Mouse (Mus musculus): ENCODE measurements around the gene Maz. TPM values are rescaled to one million over a fixed set of nuclear protein-coding genes. Genes with fewer than 3 reads are reported as not detected.

Gene Maz
- 10 to 100 TPM; 64.0 to 66.1 TPM for total RNA-seq (2021)
- long read RNA-seq, experiment 1, transcript Maz-201 (5 exons, 2,347 nt), result major isoform, 12 of 44 reads
- long read RNA-seq, experiment 1, partial matches to known transcripts, result 5 of 44 reads
- long read RNA-seq, experiment 1, other reads (novel, unspliced or antisense), result 24 of 44 reads
- long read RNA-seq, experiment 2, transcript Maz-201 (5 exons, 2,347 nt), result major isoform, 22 of 66 reads
- long read RNA-seq, experiment 2, transcript Maz-203 (6 exons, 2,650 nt), result minor isoform, 6 of 66 reads
- long read RNA-seq, experiment 2, partial matches to known transcripts, result 24 of 66 reads
- long read RNA-seq, experiment 2, other reads (novel, unspliced or antisense), result 13 of 66 reads

- DNase-seq, result peak; percentile 100
These were observed at the start of gene Maz for GRCm38 (mm10) chr7:127026984-127027726. Gene Maz (minus strand): TSS chr7:127027037.

- DNase-seq, result no peak
These were observed 49.4 kb upstream of the Maz start for GRCm38 (mm10) chr7:127076188-127076587.

GRCm38 (mm10) chr7:127073221-127073620 is 46.4 kb upstream of the Maz start:
- DNase-seq, result no peak

GRCm38 (mm10) chr7:127070871-127071413 is 44.1 kb upstream of the Maz start:
- DNase-seq, result no peak

- no peak for DNase-seq
These were observed 39.5 kb upstream of the Maz start for GRCm38 (mm10) chr7:127066317-127066716.

GRCm38 (mm10) chr7:127065538-127065937 is 38.7 kb upstream of the Maz start:
- DNase-seq, result no peak

GRCm38 (mm10) chr7:127055026-127055585 is 28.3 kb upstream of the Maz start:
- no peak for DNase-seq

GRCm38 (mm10) chr7:127041851-127042672 is 15.2 kb upstream of the Maz start, which contains the start of gene Kif22:
Gene Kif22 (minus strand): TSS chr7:127042471.
- peak; percentile 84 for DNase-seq

- DNase-seq, result no peak
These were observed 4.4 kb upstream of the Maz start for GRCm38 (mm10) chr7:127031244-127031643.

- DNase-seq, result no peak
These were observed 3.3 kb upstream of the Maz start for GRCm38 (mm10) chr7:127030172-127030571.

- peak; percentile 51 for DNase-seq
These were observed 1.0 kb upstream of the Maz start for GRCm38 (mm10) chr7:127027885-127028284.

GRCm38 (mm10) chr7:127026616-127026983 is 237 bp downstream of the Maz start:
- DNase-seq, result no peak

GRCm38 (mm10) chr7:127026161-127026600 is 656 bp downstream of the Maz start:
- peak; percentile 78 for DNase-seq

GRCm38 (mm10) chr7:127025556-127026160 is 1.2 kb downstream of the Maz start:
- peak; percentile 44 for DNase-seq

GRCm38 (mm10) chr7:127024755-127025555 is 1.9 kb downstream of the Maz start:
- DNase-seq, result peak; percentile 77

- peak; percentile 25 for DNase-seq
These were observed 2.7 kb downstream of the Maz start for GRCm38 (mm10) chr7:127023896-127024690.

GRCm38 (mm10) chr7:127023272-127023691 is 3.6 kb downstream of the Maz start:
- DNase-seq, result peak; percentile 28

GRCm38 (mm10) chr7:127022528-127023271 is 4.1 kb downstream of the Maz start:
- DNase-seq, result no peak

All from gastrocnemius, postnatal 25 days (tissue).